Mouse (Mus musculus) neural tube, embryonic 13.5 days (tissue): ENCODE measurements around the gene Dagla. TPM values are rescaled to one million over a fixed set of nuclear protein-coding genes. Genes with fewer than 3 reads are reported as not detected.

Source experiments
- ATAC-seq: fragments of 200-750 bp; cut with Nextera tagmentation; 2 replicates; pipeline ENCODE4 v1.8.0; 2017; ENCODE audit warnings: low read depth, mild to moderate bottlenecking, moderate TSS enrichment, moderate library complexity
- H3K27ac ChIP-seq: fragments of 300-500 bp; sonication (generic); replicated peaks from 2 replicates; pipeline ENCODE4 v1.5.1; 2015; ENCODE audit warnings: moderate library complexity, mild to moderate bottlenecking, inconsistent platforms
- H3K27me3 ChIP-seq: fragments of 300-500 bp; sonication (generic); 2 replicates; pipeline ENCODE4 v1.6.1; 2015; ENCODE audit warnings: mild to moderate bottlenecking, inconsistent platforms
- H3K36me3 ChIP-seq: fragments of 300-500 bp; sonication (generic); 2 replicates; pipeline ENCODE4 v1.6.1; 2015; ENCODE audit warnings: mild to moderate bottlenecking, inconsistent platforms
- H3K4me1 ChIP-seq: fragments of 300-500 bp; sonication (generic); replicated peaks from 2 replicates; pipeline ENCODE4 v1.6.1; 2015; ENCODE audit warnings: inconsistent platforms
- H3K4me2 ChIP-seq: fragments of 300-500 bp; sonication (generic); 2 replicates; pipeline ENCODE4 v1.6.1; 2015; ENCODE audit warnings: inconsistent platforms, mild to moderate bottlenecking, moderate library complexity
- H3K4me3 ChIP-seq: fragments of 300-500 bp; sonication (generic); 2 replicates; pipeline ENCODE4 v1.5.1; 2015; ENCODE audit warnings: mild to moderate bottlenecking, inconsistent platforms
- H3K9ac ChIP-seq: fragments of 300-500 bp; sonication (generic); 2 replicates; pipeline ENCODE4 v1.6.1; 2015; ENCODE audit warnings: moderate library complexity, mild to moderate bottlenecking, inconsistent platforms
- H3K9me3 ChIP-seq: fragments of 300-500 bp; sonication (generic); 2 replicates; pipeline ENCODE4 v1.6.1; 2016; ENCODE audit warnings: inconsistent platforms
- WGBS: fragments of 180-500 bp; shearing (Covaris S2); methylation state at CpG from one replicate; pipeline ENCODE4 v1.1.7; 2015; 5-methylcytosine and 5-hydroxymethylcytosine counted together
- polyA plus RNA-seq: library from polyadenylated mRNA; unstranded; fragments of >200 nt; fragmentation: Nextera tagmentation; extraction: Ambion mirVana; gene quantifications from 2 replicates; pipeline ENCODE4 v1.2.1, GENCODE M21; 2015

Dagla gene
- polyA plus RNA-seq, 1 experiment from 2014 or later, result 6.3 TPM

GRCm38 (mm10) chr19:10225767-10226166 lies 78.9 kb downstream of the Dagla start:
- H3K9ac ChIP-seq, result no peak overlapping the region
- H3K9me3 ChIP-seq, result no peaks in the 10 kb centered on the region
- H3K4me3 ChIP-seq, result no peak overlapping the region
- ATAC-seq, result no peak
- H3K27me3 ChIP-seq, result 0 out of 2 replicates have a peak, but pooled peaks cover under 1% of the 10 kb centered on the region
- WGBS, result 85% methylated on average over 4 of the region's 4 CpGs
- no peak overlapping the region for H3K4me2 ChIP-seq
- H3K27ac ChIP-seq, result no peak overlapping the region
- H3K36me3 ChIP-seq, result no peaks in the 10 kb centered on the region
- peaks cover 3% of the 10 kb centered on the region; the same call in 1 of the 2 replicates for H3K4me1 ChIP-seq

GRCm38 (mm10) chr19:10224637-10225453 lies 79.8 kb downstream of the Dagla start:
- Histone ChIP-seq H3K36me3 (no peaks in the 10 kb centered on the region), H3K27me3 (no peaks in the 10 kb centered on the region), H3K9me3 (no peaks in the 10 kb centered on the region), H3K4me3 (no peak overlapping the region), H3K27ac (no peak overlapping the region), H3K4me1 (peaks cover 3% of the 10 kb centered on the region; the same call in 1 of the 2 replicates), H3K9ac (no peak overlapping the region; the same call in 1 of the 2 replicates), H3K4me2 (peak overlapping the region; percentile 24; the same call in 1 of the 2 replicates)
- ATAC-seq, result no peak
- 38% methylated on average over 25 of the region's 26 CpGs for WGBS

GRCm38 (mm10) chr19:10223561-10223960 lies 81.1 kb downstream of the Dagla start:
- no peak overlapping the region for H3K4me2 ChIP-seq
- WGBS, result 87% methylated on average over 4 of the region's 4 CpGs
- no peak overlapping the region for H3K9ac ChIP-seq
- no peaks in the 10 kb centered on the region for H3K27me3 ChIP-seq
- no peak for ATAC-seq
- H3K4me3 ChIP-seq, result no peak overlapping the region
- peaks cover 3% of the 10 kb centered on the region; the same call in 1 of the 2 replicates for H3K4me1 ChIP-seq
- H3K27ac ChIP-seq, result no peak overlapping the region
- H3K36me3 ChIP-seq, result no peaks in the 10 kb centered on the region
- no peaks in the 10 kb centered on the region for H3K9me3 ChIP-seq

DNA sequence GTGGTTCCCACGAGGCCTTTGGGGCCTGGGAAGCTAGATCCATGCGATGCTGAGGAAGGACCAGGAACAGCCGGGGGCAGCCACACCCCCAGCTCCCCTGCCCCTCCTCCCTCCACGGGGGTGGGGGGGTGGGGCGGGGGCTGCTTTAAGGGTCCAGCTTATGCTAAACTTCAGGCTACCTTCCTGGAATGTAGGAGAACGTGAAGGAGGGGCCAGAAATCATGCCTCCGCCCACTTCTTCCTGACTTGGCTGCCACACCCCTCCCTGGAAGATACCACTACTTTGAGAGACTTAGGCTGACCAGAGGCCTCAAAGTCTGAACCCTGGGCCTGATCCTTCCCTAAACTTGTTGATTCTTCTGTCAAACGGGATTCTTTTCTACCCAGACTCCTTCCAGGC lies 82.0 kb downstream of the Dagla start:
- H3K27ac ChIP-seq, result no peak overlapping the region
- 48% methylated on average over 8 of the region's 8 CpGs for WGBS
- H3K4me1 ChIP-seq, result peaks cover 3% of the 10 kb centered on the region; the same call in 1 of the 2 replicates
- no peak for ATAC-seq
- no peaks in the 10 kb centered on the region for H3K27me3 ChIP-seq
- H3K4me2 ChIP-seq, result no peak overlapping the region
- no peaks in the 10 kb centered on the region for H3K9me3 ChIP-seq
- H3K9ac ChIP-seq, result no peak overlapping the region
- H3K4me3 ChIP-seq, result no peak overlapping the region
- H3K36me3 ChIP-seq, result no peaks in the 10 kb centered on the region

DNA sequence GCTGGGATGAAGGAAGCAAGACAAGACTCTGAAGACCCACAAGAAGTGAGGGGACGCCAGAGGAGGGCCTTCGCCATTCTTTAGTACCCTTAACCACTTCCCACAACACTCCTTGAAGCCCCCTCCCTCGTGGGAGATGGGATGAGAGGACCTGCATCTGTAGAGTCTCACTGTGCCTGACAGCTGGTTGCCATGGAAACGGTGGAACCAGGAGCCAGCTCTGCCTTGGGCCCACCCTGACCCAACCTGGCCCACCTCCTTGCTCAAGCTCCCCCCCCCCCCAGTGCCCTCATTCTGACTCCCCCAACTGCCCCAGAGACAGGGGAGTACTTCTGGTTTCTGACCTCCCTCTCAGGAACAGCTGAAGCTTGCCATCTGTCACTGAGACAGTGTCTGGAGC lies 83.1 kb downstream of the Dagla start:
- H3K9ac ChIP-seq, result no peak overlapping the region
- ATAC-seq, result no peak

DNA sequence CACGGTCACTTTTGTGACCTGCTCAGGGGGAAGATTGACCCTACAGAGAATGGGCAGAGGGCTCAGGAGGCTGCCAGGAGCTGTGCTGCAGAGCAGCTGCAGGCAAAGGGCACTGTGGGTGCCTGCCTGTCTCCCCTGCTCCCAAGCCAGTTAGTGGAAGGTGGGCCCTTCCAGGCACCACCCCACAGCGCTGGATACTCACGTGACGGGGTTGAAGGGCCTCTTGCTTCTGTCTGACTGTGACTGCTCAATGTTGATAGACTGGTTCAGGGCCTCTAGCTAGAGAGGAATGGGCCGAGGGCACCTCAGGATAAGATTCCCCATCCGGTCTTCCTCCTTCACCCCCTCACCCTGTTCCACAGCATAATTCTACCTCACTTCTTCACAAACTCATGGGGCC lies 85.1 kb downstream of the Dagla start:
- Histone ChIP-seq H3K4me3 (no peak overlapping the region), H3K36me3 (no peaks in the 10 kb centered on the region), H3K4me2 (no peak overlapping the region), H3K27me3 (no peaks in the 10 kb centered on the region), H3K4me1 (no peaks in the 10 kb centered on the region), H3K27ac (no peak overlapping the region), H3K9me3 (no peaks in the 10 kb centered on the region), H3K9ac (no peak overlapping the region)
- ATAC-seq, result no peak
- WGBS, result 77% methylated on average over 6 of the region's 6 CpGs

More for the DNA sequence above, 83.1 kb downstream of the Dagla start:
- Histone ChIP-seq H3K4me3 (no peak overlapping the region), H3K36me3 (no peaks in the 10 kb centered on the region), H3K27ac (no peak overlapping the region), H3K4me1 (peaks cover 3% of the 10 kb centered on the region; the same call in 1 of the 2 replicates), H3K9me3 (no peaks in the 10 kb centered on the region), H3K4me2 (no peak overlapping the region), H3K27me3 (no peaks in the 10 kb centered on the region)
- WGBS, result 63% methylated on average over 4 of the region's 4 CpGs

- 58% methylated on average over 3 of the region's 3 CpGs for WGBS
- no peak for ATAC-seq
- H3K9ac ChIP-seq, result no peak overlapping the region
- no peaks in the 10 kb centered on the region for H3K27me3 ChIP-seq
- H3K4me1 ChIP-seq, result no peaks in the 10 kb centered on the region
- H3K9me3 ChIP-seq, result no peaks in the 10 kb centered on the region
- no peak overlapping the region for H3K4me3 ChIP-seq
- no peak overlapping the region for H3K27ac ChIP-seq
- no peak overlapping the region for H3K4me2 ChIP-seq
- no peaks in the 10 kb centered on the region for H3K36me3 ChIP-seq
Observed at GRCm38 (mm10) chr19:10219108-10219507, 85.6 kb downstream of the Dagla start.

DNA sequence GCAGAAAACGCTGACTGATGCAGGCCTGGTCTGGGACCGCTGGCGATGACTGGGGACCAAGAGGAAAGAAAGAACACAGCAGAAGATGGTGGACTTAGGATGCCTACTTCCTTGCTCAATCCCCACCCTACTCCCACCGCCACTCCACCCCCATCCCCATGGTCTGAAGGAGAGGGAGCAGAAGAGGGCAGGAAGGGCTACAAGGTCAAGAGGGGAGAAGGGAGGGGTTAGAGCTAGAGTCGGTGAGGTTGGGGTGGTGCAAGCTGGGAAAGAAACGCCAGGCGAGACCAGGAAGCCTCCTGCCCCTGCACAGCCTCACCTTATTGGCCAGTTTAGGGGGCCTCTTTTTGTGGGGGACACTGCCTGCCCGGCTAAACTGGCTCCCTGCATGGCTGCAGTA lies 88.6 kb downstream of the Dagla start:
- H3K4me3 ChIP-seq, result no peak overlapping the region

GRCm38 (mm10) chr19:10213796-10214471 lies 90.7 kb downstream of the Dagla start:
- Histone ChIP-seq H3K4me1 (no peaks in the 10 kb centered on the region), H3K4me2 (no peak overlapping the region), H3K27ac (no peak overlapping the region), H3K9me3 (no peaks in the 10 kb centered on the region), H3K36me3 (peaks cover 34% of the 10 kb centered on the region), H3K27me3 (no peaks in the 10 kb centered on the region), H3K9ac (no peak overlapping the region), H3K4me3 (no peak overlapping the region)
- no peak for ATAC-seq
- WGBS, result 91% methylated on average over 10 of the region's 10 CpGs

More for the DNA sequence above, 88.6 kb downstream of the Dagla start:
- 77% methylated on average over 8 of the region's 8 CpGs for WGBS
- H3K36me3 ChIP-seq, result peaks cover 13% of the 10 kb centered on the region
- no peaks in the 10 kb centered on the region for H3K9me3 ChIP-seq
- H3K4me2 ChIP-seq, result no peak overlapping the region
- H3K4me1 ChIP-seq, result no peaks in the 10 kb centered on the region
- H3K9ac ChIP-seq, result no peak overlapping the region
- ATAC-seq, result no peak
- H3K27me3 ChIP-seq, result no peaks in the 10 kb centered on the region
- no peak overlapping the region for H3K27ac ChIP-seq

DNA sequence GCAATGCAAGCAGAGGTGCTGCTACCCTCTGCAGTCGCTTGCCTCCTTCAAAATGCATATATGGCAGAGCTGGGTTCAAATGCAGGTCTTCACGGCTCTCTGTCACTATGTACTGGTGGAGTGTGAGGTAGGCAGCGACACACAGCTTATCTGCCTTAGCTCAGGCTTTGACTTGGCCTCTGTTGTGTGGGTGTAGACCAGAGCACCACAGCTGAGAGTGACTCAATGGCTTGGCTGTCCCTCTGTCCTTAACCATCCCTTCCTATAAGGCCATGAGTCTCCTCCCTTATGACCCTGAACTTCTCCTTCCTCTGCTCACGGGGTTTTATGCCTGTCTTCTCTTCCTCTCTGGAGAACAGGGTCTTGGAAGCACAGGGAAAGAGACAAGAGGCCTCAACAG lies 93.8 kb downstream of the Dagla start:
- H3K4me3 ChIP-seq, result no peak overlapping the region
- H3K4me1 ChIP-seq, result no peaks in the 10 kb centered on the region
- no peaks in the 10 kb centered on the region for H3K27me3 ChIP-seq
- peaks cover 65% of the 10 kb centered on the region for H3K36me3 ChIP-seq
- no peak for ATAC-seq
- WGBS, result 91% methylated on average over 4 of the region's 4 CpGs
- H3K27ac ChIP-seq, result no peak overlapping the region
- H3K9ac ChIP-seq, result no peak overlapping the region
- no peaks in the 10 kb centered on the region for H3K9me3 ChIP-seq
- H3K4me2 ChIP-seq, result no peak overlapping the region

DNA sequence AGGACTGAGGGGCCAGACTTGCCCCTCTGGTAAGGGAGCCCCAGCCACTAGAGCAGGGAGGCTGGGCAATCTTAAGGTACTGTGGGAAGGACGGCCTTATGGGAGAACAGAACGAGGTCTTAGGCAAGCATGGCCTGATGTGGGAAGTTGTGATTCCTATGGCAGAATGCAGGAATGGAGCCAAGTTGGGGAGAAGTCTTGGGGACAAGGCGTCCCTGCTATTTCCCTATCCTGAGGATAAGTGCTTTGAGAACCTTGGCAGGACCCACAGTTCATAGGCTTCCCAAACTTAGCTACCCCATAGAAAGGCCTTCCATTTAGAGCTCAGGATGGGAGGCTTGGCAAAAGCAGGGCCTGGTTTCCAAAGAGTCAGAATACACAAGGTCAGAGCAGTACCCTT lies 95.8 kb downstream of the Dagla start:
- no peak for ATAC-seq
- no peaks in the 10 kb centered on the region for H3K9me3 ChIP-seq
- H3K9ac ChIP-seq, result no peak overlapping the region
- no peak overlapping the region for H3K27ac ChIP-seq
- H3K27me3 ChIP-seq, result no peaks in the 10 kb centered on the region
- peaks cover 65% of the 10 kb centered on the region for H3K36me3 ChIP-seq
- no peak overlapping the region for H3K4me3 ChIP-seq
- no peak overlapping the region for H3K4me2 ChIP-seq
- 87% methylated on average over 3 of the region's 3 CpGs for WGBS
- peaks cover 11% of the 10 kb centered on the region for H3K4me1 ChIP-seq

- no peaks in the 10 kb centered on the region for H3K27me3 ChIP-seq
- no peak for ATAC-seq
- peak overlapping the region; percentile 93 for H3K4me2 ChIP-seq
- H3K36me3 ChIP-seq, result peaks cover 53% of the 10 kb centered on the region
- no peak overlapping the region for H3K27ac ChIP-seq
- peaks cover 21% of the 10 kb centered on the region for H3K4me1 ChIP-seq
- WGBS, result 69% methylated on average over 6 of the region's 6 CpGs
- no peaks in the 10 kb centered on the region for H3K9me3 ChIP-seq
- peak overlapping the region; percentile 83; the same call in 1 of the 2 replicates for H3K9ac ChIP-seq
- H3K4me3 ChIP-seq, result peak overlapping the region; percentile 70
Observed at GRCm38 (mm10) chr19:10205051-10205450, 99.6 kb downstream of the Dagla start.
